Mouse (Mus musculus): Measurements from ENCODE around the gene Stxbp3.

Stxbp3 gene

GRCm38 (mm10) chr3:108772811-108773210 is 67.5 kb downstream of the Stxbp3 start:
- H3K27me3 ChIP-seq (ENCODE audit: control insufficient read depth, insufficient read depth, low read length, poor library complexity, severe bottlenecking): no peaks in the 10 kb centered on the region
- peak; percentile 22 for DNase-seq (ENCODE audit: low read depth, low spot score)
- no peaks in the 10 kb centered on the region for H3K36me3 ChIP-seq (ENCODE audit: control insufficient read depth, insufficient read depth, low read length, poor library complexity, severe bottlenecking)

GRCm38 (mm10) chr3:108772211-108772610 is 68.1 kb downstream of the Stxbp3 start:
- no peaks in the 10 kb centered on the region for H3K36me3 ChIP-seq (ENCODE audit: control insufficient read depth, insufficient read depth, low read length, poor library complexity, severe bottlenecking)
- no peak for DNase-seq (ENCODE audit: low read depth, low spot score)
- H3K27me3 ChIP-seq (ENCODE audit: control insufficient read depth, insufficient read depth, low read length, poor library complexity, severe bottlenecking): no peaks in the 10 kb centered on the region

- H3K36me3 ChIP-seq (ENCODE audit: control insufficient read depth, insufficient read depth, low read length, poor library complexity, severe bottlenecking): no peaks in the 10 kb centered on the region
- H3K27me3 ChIP-seq (ENCODE audit: control insufficient read depth, insufficient read depth, low read length, poor library complexity, severe bottlenecking): no peaks in the 10 kb centered on the region
- peak; percentile 71 for DNase-seq (ENCODE audit: low read depth, low spot score)
Observed at GRCm38 (mm10) chr3:108770725-108771368, 69.5 kb downstream of the Stxbp3 start.

- no peaks in the 10 kb centered on the region for H3K27me3 ChIP-seq (ENCODE audit: control insufficient read depth, insufficient read depth, low read length, poor library complexity, severe bottlenecking)
- DNase-seq (ENCODE audit: low read depth, low spot score): peak; percentile 7
- no peaks in the 10 kb centered on the region for H3K36me3 ChIP-seq (ENCODE audit: control insufficient read depth, insufficient read depth, low read length, poor library complexity, severe bottlenecking)
Observed at GRCm38 (mm10) chr3:108769547-108769946, 70.8 kb downstream of the Stxbp3 start.

GRCm38 (mm10) chr3:108767416-108767815 is 72.9 kb downstream of the Stxbp3 start:
- no peak for DNase-seq (ENCODE audit: low read depth, low spot score)
- Histone ChIP-seq H3K36me3 (ENCODE audit: control insufficient read depth, insufficient read depth, low read length, poor library complexity, severe bottlenecking) (no peaks in the 10 kb centered on the region), H3K27me3 (ENCODE audit: control insufficient read depth, insufficient read depth, low read length, poor library complexity, severe bottlenecking) (no peaks in the 10 kb centered on the region)

- no peak for DNase-seq (ENCODE audit: low read depth, low spot score)
- Histone ChIP-seq H3K36me3 (ENCODE audit: control insufficient read depth, insufficient read depth, low read length, poor library complexity, severe bottlenecking) (no peaks in the 10 kb centered on the region), H3K27me3 (ENCODE audit: control insufficient read depth, insufficient read depth, low read length, poor library complexity, severe bottlenecking) (no peaks in the 10 kb centered on the region)
Observed at GRCm38 (mm10) chr3:108766943-108767342, 73.4 kb downstream of the Stxbp3 start.

- H3K27me3 ChIP-seq (ENCODE audit: control insufficient read depth, insufficient read depth, low read length, poor library complexity, severe bottlenecking): no peaks in the 10 kb centered on the region
- no peak for DNase-seq (ENCODE audit: low read depth, low spot score)
Observed at GRCm38 (mm10) chr3:108765476-108765875, 74.8 kb downstream of the Stxbp3 start.

GRCm38 (mm10) chr3:108764976-108765375 is 75.3 kb downstream of the Stxbp3 start:
- Histone ChIP-seq H3K36me3 (ENCODE audit: control insufficient read depth, insufficient read depth, low read length, poor library complexity, severe bottlenecking) (no peaks in the 10 kb centered on the region), H3K27me3 (ENCODE audit: control insufficient read depth, insufficient read depth, low read length, poor library complexity, severe bottlenecking) (no peaks in the 10 kb centered on the region)
- DNase-seq (ENCODE audit: low read depth, low spot score): no peak

More at GRCm38 (mm10) chr3:108765476-108765875, 74.8 kb downstream of the Stxbp3 start:
- H3K36me3 ChIP-seq (ENCODE audit: control insufficient read depth, insufficient read depth, low read length, poor library complexity, severe bottlenecking): no peaks in the 10 kb centered on the region

- no peak for DNase-seq (ENCODE audit: low read depth, low spot score)
- no peaks in the 10 kb centered on the region for H3K36me3 ChIP-seq (ENCODE audit: control insufficient read depth, insufficient read depth, low read length, poor library complexity, severe bottlenecking)
- no peaks in the 10 kb centered on the region for H3K27me3 ChIP-seq (ENCODE audit: control insufficient read depth, insufficient read depth, low read length, poor library complexity, severe bottlenecking)
Observed at GRCm38 (mm10) chr3:108763691-108764090, 76.6 kb downstream of the Stxbp3 start.

GRCm38 (mm10) chr3:108762597-108763111 is 77.7 kb downstream of the Stxbp3 start:
- H3K27me3 ChIP-seq (ENCODE audit: control insufficient read depth, insufficient read depth, low read length, poor library complexity, severe bottlenecking): no peaks in the 10 kb centered on the region
- no peaks in the 10 kb centered on the region for H3K36me3 ChIP-seq (ENCODE audit: control insufficient read depth, insufficient read depth, low read length, poor library complexity, severe bottlenecking)
- DNase-seq (ENCODE audit: low read depth, low spot score): no peak

- Histone ChIP-seq H3K27me3 (ENCODE audit: control insufficient read depth, insufficient read depth, low read length, poor library complexity, severe bottlenecking) (no peaks in the 10 kb centered on the region; the same call in 1 of the 2 replicates), H3K36me3 (ENCODE audit: control insufficient read depth, insufficient read depth, low read length, poor library complexity, severe bottlenecking) (no peaks in the 10 kb centered on the region)
- DNase-seq (ENCODE audit: low read depth, low spot score): no peak
Observed at GRCm38 (mm10) chr3:108759566-108760420, 80.5 kb downstream of the Stxbp3 start.

GRCm38 (mm10) chr3:108757570-108757969 is 82.8 kb downstream of the Stxbp3 start:
- no peak for DNase-seq (ENCODE audit: low read depth, low spot score)
- Histone ChIP-seq H3K27me3 (ENCODE audit: control insufficient read depth, insufficient read depth, low read length, poor library complexity, severe bottlenecking) (no peaks in the 10 kb centered on the region; the same call in 1 of the 2 replicates), H3K36me3 (ENCODE audit: control insufficient read depth, insufficient read depth, low read length, poor library complexity, severe bottlenecking) (no peaks in the 10 kb centered on the region)

GRCm38 (mm10) chr3:108756131-108756530 is 84.2 kb downstream of the Stxbp3 start:
- DNase-seq (ENCODE audit: low read depth, low spot score): no peak
- no peaks in the 10 kb centered on the region for H3K36me3 ChIP-seq (ENCODE audit: control insufficient read depth, insufficient read depth, low read length, poor library complexity, severe bottlenecking)

GRCm38 (mm10) chr3:108755542-108755941 is 84.8 kb downstream of the Stxbp3 start:
- Histone ChIP-seq H3K27me3 (ENCODE audit: control insufficient read depth, insufficient read depth, low read length, poor library complexity, severe bottlenecking) (no peaks in the 10 kb centered on the region; the same call in 1 of the 2 replicates), H3K36me3 (ENCODE audit: control insufficient read depth, insufficient read depth, low read length, poor library complexity, severe bottlenecking) (no peaks in the 10 kb centered on the region)
- DNase-seq (ENCODE audit: low read depth, low spot score): no peak

More at GRCm38 (mm10) chr3:108756131-108756530, 84.2 kb downstream of the Stxbp3 start:
- no peaks in the 10 kb centered on the region; the same call in 1 of the 2 replicates for H3K27me3 ChIP-seq (ENCODE audit: control insufficient read depth, insufficient read depth, low read length, poor library complexity, severe bottlenecking)

- no peaks in the 10 kb centered on the region for H3K36me3 ChIP-seq (ENCODE audit: control insufficient read depth, insufficient read depth, low read length, poor library complexity, severe bottlenecking)
- no peaks in the 10 kb centered on the region; the same call in 1 of the 2 replicates for H3K27me3 ChIP-seq (ENCODE audit: control insufficient read depth, insufficient read depth, low read length, poor library complexity, severe bottlenecking)
- no peak for DNase-seq (ENCODE audit: low read depth, low spot score)
Observed at GRCm38 (mm10) chr3:108754541-108754940, 85.8 kb downstream of the Stxbp3 start.
